Mouse (Mus musculus) cerebellum, postnatal 36 days (tissue): ENCODE measurements around the gene Bod1l.

ENCODE experiments used
- DNase-seq, 2 experiments: peaks; one replicate each; pipeline ENCODE4 v3.0.0; 2021 to 2022; ENCODE audit warnings: mixed read lengths in 2 of 2

Gene Bod1l

DNA sequence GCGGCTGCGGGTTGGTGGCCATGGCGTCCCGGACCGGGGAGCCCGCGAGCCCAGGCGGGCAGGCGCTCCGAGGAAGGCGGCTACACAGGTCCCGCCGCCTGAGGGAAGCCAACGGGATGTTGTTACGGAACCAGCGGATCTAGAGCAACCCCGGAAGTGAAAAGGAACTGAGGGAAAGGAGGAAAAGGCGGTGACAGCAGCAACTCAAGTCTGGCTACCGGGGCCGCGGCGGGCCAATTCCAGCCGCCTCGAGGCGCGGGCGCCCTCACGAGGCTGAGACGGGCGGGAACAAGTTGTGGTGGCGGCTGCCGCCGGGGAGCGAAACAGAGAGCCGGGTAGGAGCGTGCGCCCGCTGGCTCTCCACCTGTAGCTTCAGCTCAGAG is at the start of gene Bod1l:
Bod1l (minus strand) TSS at position 169 of the 383 bp plus-strand sequence.
- peak; percentile 98 for DNase-seq

DNA sequence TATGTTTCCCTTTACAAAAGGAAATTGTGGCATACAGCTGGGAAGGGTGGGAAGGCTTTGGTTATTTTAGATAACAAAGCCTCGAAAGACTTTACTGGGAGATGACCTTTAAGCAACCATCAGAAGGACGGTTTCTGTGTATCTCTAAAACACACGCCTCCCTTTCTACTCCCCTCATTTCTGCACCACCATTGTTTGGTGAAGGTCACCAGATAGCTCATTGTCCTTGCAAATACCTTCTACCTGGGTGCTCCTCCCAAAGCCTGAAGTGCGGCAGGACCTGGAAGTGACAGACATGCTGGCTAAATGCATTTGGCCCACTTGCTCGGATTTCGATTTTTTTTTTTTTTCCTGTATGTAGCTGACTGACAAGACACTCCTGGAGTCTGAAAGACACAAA is 49.2 kb upstream of the Bod1l start:
- DNase-seq: no peak

DNA sequence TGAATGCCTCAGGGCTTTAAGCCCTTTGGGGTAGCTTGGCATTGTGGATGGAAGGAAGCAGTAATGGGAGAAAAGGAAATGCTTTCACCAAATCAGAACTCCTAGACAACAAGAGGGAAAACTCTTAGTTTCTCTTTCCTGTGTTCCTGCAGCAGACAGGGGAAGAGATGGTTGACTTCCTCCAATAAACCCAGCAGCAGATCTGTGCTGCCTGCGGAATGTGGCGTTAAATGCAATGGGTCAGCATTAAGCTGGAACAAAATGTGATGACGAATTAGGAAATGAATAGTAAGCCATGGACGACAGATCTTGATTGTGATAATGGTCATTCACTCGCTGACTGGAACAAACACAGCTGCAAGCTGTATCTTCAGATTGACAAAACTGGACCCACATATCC is 46.8 kb upstream of the Bod1l start:
- no peak for DNase-seq

DNA sequence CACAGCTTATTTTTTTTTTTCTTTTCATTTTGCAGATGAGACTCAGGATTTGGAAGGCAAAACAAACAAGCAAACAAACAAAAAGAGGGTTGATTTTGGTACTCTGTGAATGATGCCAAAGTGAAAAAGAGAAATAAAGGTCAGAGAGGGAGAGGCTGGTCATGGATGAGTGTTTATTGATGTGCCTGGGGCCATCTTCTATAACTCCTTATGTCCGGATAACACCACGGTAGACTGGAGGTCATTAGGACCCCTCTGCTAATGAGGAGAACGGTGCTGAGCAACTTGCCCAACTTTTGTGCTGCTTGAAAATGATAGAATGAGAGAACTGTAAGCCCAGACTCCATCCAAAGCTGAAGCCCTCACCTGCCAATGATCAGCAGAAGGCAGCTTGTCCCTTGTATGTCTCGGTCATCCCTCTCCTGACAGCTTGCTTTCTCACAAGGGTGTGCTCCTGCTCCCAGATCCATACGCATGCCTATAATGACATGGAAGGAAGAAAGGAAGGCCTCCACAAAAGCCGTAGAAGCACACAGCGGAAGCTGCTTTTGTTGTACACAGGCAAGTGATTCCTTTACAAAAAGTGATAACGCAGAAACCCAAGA is 45.2 kb upstream of the Bod1l start:
- no peak for DNase-seq

GRCm38 (mm10) chr5:41888834-41889233 is 44.7 kb upstream of the Bod1l start:
- DNase-seq: peak; percentile 21 to 54

DNA sequence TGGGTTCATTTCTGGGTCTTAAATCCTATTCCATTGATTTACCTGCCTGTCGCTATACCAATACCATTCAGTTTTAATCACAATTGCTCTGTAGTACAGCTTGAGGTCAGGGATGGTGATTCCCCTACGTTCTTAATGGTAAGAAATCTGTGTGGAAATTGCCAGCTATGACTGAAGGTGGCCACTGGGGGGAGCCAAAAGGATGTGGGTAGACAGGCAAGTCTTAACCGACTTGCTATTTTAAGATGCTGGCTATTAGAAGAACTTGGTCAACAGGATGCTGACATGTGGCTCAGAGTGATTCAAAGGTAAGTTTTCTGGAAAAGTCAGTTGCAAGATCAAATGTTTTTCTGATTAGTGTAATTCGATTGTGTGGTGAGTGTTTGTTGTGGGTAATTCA is 43.6 kb upstream of the Bod1l start:
- peak; percentile 86 to 89 for DNase-seq

- DNase-seq: peak; percentile 66 to 76
Measured at GRCm38 (mm10) chr5:41884563-41884962, 40.4 kb upstream of the Bod1l start.

DNA sequence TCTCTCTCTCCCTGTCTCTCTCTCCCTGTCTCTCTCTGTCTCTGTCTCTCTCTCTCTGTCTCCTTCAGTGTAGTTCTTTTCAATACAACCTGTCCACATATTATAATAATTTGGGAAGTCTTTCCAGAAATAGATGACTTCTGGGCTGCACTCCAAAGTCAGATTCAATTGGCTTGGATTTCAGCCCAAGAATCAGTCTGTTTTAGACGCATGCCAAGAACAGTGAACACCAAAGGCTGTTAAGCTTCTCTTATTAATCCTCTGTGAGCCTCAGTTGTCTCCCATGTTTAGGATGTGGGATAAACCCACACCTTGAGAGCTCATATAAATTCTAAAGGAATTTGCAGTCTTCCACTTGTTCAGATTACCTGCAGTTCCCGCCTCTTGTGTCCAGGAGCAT is 27.0 kb upstream of the Bod1l start:
- peak; percentile 35 to 61 for DNase-seq

DNA sequence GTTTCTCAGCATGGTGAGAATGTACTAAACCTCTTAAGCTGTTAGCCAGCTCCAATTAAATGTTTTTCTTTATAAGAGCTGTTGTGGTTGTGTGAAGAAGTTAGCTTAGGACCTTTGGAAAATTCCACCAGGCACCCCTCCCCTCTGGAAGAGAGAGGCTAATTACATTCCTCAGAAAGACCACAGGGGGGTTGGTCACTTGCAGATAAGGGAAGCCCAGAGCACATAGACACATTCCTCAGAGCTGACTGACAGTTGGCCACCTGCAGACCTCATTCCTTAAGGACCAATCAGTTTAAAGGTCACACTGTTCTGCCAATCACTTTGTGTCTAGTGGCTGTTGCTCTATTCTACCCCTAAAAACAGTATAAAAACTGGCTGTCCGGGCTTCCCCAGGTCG is 11.7 kb upstream of the Bod1l start:
- no peak for DNase-seq

GRCm38 (mm10) chr5:41845558-41845937 is 1.4 kb upstream of the Bod1l start:
- no peak for DNase-seq

DNA sequence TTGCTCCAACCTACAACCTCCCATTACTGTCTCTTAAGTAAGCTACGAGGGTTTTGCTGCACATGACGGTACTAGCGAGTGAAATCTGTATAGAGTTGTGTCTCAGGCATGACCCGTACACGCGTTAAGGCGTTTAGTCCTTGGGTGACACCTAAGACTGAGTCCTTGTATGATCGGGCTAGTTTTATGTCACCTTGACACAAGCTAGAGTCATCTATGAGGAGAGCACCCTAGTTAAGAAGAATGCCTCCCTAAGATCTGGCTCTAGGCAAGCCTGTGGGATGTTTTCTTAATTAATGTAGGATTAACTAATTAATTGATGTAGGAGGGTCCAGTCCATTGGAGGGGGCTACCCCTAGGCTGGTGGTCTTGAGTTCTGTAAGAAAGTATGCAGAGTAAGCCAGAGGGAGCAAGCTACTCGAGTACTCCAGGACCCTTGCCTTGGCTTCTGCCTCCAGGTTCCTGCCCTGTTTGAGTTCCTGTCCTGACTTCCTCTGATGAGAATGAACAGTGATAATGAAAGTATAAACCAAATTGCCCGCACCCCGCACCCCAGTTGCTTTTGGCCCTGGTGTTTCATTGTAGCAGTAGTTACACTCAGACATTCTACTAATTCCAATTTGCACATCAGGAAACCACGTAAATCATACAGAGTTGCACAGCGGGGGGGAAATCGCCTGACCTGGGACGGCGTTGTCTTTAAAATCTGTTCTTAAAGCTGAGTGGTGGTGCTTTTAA is 874 bp upstream of the Bod1l start:
- DNase-seq: peak; percentile 18 to 31

DNA sequence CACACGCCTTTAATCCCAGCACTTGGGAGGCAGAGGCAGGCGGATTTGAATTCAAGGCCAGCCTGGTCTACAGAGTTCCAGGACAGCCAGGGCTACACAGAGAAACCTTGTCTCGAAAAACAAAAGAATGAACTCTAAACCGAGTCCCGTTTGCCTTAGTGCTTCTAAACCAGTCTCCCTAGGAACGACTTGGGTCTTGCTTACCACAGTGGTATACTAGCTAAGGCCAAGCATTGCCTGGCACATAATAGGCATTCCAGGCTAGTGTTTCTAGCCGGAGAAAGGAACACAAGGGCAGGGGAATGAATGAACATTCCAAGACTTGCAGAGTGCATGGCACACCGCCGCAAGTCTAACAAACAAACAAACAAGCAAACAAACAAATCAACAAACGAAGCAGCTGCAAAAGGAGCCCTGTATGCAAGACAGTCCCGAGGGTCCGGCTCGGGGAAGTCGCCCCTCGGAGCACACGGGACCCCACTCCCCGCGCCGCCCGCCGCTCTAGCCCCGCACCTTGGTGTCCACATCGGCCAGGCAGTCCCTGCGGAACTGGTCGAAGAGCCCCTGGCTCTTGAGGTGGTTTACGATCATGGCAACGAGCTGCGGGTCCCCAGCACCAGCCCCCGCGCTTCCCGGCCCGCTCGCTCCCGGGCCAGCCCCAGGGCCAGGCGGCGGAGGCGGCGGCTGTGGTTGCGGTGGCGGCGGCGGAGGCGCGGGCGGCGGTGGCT is 532 bp downstream of the Bod1l start:
- DNase-seq: no peak

- DNase-seq: peak; percentile 10 to 17
Measured at GRCm38 (mm10) chr5:41842681-41843080, 1.4 kb downstream of the Bod1l start.

GRCm38 (mm10) chr5:41841735-41842134 is 2.4 kb downstream of the Bod1l start:
- DNase-seq: no peak

GRCm38 (mm10) chr5:41830100-41830499 is 14.0 kb downstream of the Bod1l start:
- no peak for DNase-seq

GRCm38 (mm10) chr5:41821158-41821557 is 23.0 kb downstream of the Bod1l start:
- DNase-seq: no peak

GRCm38 (mm10) chr5:41820530-41820929 is 23.6 kb downstream of the Bod1l start:
- DNase-seq: no peak

GRCm38 (mm10) chr5:41812516-41812915 is 31.6 kb downstream of the Bod1l start:
- no peak for DNase-seq

GRCm38 (mm10) chr5:41811279-41811678 is 32.8 kb downstream of the Bod1l start:
- DNase-seq: no peak

DNA sequence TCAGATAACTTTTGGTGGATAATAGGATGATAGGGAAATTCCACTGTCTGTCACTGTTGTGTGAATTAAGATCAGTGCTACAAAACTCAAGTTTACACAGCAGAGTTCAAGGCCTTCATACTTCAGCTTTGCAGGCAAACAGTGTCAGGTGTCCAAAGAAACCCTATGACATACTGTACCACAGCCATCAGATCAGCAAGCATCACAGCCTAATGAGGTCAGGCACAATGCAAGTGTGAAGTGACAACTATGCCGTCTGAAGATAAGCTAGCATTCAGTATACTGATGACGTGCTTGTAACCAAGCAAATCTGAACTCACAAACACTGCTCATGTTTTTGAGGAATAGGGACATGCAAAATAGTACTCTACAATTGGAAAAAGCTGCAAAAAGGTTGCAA is 36.7 kb downstream of the Bod1l start:
- no peak for DNase-seq

DNA sequence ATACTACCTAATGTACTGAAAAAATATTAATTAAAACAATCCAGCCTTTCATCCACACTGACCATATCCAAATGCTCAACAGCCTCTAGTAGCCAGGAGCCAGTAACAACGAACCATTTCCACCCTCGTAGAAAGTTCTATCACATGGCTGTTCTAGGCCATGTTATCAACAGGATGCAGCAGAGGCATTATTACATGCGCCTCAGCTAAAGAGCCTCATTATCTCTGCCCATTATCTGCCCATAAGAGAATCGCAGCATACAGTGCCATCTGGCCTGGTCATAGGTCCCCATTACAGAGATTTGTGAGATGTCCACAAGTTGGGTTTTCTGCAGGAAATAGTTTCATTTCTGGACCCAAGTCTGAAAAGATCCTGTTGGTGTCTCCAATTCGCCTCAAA is 37.9 kb downstream of the Bod1l start:
- DNase-seq: no peak

DNA sequence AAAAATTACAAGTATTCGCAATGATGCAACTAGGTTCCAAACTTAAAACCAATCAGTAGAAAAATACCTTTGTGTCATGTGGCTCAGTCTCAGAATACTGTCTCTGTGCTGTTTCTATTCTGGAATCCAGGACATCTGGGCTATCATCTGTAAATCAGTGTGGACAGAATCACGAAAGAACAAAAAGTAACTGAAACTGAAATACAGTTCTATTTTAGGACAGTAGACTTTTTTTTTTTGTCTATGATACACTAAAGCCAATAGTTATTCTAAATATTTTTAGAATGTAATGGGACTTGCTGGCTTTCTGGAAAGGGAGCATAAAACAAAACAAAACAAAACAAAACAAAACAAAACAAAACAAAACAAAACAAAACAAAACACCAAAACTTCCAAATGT is 39.0 kb downstream of the Bod1l start:
- no peak for DNase-seq

- DNase-seq: no peak
Measured at GRCm38 (mm10) chr5:41804643-41805042, 39.5 kb downstream of the Bod1l start.

- DNase-seq: no peak
Measured at GRCm38 (mm10) chr5:41801622-41802021, 42.5 kb downstream of the Bod1l start.
